Mouse (Mus musculus): ENCODE results near the gene Set.

- TF ChIP-seq CTCF (IDR thresholded peaks at IDR 0.05; ENCODE audit: low read depth, low read length) (no peak), GATA1 (IDR thresholded peaks at IDR 0.05; ENCODE audit: borderline replicate concordance, low read length) (no peak), TAL1 (conservative IDR thresholded peaks at IDR 0.05; ENCODE audit: low read depth, low read length) (no peak)
These were observed 37.0 kb downstream of the Set start for GRCm38 (mm10) chr2:30094208-30094588.
